Mouse (Mus musculus): ENCODE results near the gene Kti12. TPM values are rescaled to one million over a fixed set of nuclear protein-coding genes. Genes with fewer than 3 reads are reported as not detected.

Gene Kti12
- 10 to 100 TPM; 16.1 to 18.5 TPM for total RNA-seq (2021)
- long read RNA-seq, experiment 1, transcript Kti12-201 (1 exons, 1,629 nt) = major isoform, 25 of 25 reads
- long read RNA-seq, experiment 1, partial matches to known transcripts = 0 of 25 reads
- long read RNA-seq, experiment 1, other reads (novel, unspliced or antisense) = 0 of 25 reads
- long read RNA-seq, experiment 2, transcript Kti12-201 (1 exons, 1,629 nt) = major isoform, 32 of 32 reads
- long read RNA-seq, experiment 2, partial matches to known transcripts = 0 of 32 reads
- long read RNA-seq, experiment 2, other reads (novel, unspliced or antisense) = 0 of 32 reads

DNA sequence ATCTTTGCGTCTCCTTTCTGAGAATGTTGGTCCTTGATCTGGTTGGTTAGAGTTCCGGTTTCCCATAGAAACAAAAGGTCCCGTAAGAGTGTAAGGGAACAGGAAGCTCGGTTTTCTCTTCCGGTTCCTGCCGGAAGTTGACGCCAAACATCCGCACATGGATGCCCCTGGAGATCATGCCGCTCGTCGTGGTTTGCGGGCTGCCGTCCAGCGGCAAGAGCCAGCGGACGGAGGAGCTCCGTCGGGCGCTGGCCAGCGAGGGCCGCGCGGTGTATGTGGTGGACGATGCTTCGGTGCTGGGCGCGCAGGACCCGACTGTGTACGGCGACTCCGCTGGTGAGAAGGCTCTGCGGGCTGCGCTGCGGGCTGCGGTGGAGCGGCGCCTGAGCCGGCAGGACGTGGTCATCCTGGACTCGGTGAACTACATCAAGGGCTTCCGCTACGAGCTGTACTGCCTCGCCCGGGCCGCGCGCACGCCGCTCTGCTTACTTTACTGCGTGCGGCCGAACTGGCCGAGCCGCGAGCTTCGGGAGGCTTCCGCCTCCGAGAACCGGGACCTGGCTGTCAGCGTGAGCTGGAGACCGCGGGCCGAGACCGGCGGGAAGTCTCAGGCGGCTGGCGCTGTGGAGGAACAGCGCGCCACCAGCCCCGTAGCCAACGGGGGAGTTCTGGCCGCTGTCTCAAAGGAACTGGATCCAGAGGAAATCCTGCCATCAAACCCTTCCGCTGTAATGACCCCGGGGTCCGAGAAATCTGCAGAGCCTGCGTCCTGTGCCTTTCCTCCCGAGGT, at the start of gene Kti12:
Gene Kti12, plus strand, starts transcription at position 71 of the 790 bp plus-strand sequence.
- peak; percentile 79 to 91 for DNase-seq (ENCODE audit: low spot score in 2 of 2)

DNA sequence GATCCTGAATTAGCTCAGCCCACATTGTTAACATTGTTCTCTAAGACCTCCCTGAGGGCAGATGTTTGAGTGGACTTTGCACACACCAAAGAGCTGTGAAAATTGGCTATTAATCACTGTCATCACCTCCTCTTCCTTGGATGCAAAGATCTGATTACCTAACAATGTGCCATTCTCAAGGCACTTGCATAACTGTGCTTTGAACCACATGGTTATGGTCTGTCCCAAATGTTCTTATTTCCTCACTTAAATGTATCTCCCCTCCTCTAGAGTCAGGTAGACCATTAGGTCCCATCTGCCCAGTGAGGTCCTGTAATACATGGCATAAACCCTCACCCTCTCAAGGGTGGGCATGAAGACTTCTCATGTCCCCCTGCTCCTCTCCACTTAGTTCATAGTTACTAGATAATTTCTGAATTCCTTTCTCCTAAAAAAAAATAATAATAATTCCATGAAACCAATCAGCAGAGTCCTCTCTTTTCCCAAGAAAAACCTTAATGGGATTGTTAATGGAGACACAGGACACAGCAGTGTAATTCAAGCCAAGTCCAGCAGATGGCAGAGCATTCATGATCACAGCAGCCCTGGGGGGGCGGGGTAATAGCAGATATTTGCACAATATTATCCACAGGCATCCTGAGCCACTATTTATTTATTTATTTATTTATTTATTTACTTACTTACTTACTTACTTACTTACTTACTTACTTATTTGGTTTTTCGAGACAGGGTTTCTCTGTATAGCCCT, 49.3 kb upstream of the Kti12 start:
- peak; percentile 57 to 78 for DNase-seq (ENCODE audit: low spot score in 2 of 2)

DNA sequence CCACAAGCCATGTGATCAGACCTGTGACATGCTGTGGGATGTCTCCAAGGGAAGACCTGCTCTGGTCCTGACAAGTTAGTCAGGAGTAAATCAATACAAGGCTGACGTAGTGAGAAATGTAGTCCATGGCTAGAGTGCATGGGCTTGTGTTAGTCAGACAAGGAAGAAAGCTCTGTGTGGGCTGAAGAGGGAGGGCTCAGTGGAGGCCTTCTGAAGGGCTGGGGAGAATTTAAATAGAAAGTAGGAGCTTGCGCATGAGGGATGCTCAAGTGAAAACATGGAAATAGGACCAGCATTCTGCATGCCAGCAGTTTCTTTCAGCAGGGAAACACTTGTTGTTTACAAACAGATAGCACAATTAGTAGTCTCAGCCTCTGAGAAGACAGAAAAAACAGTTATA, 44.0 kb upstream of the Kti12 start:
- no peak for DNase-seq (ENCODE audit: low spot score in 2 of 2)

DNA sequence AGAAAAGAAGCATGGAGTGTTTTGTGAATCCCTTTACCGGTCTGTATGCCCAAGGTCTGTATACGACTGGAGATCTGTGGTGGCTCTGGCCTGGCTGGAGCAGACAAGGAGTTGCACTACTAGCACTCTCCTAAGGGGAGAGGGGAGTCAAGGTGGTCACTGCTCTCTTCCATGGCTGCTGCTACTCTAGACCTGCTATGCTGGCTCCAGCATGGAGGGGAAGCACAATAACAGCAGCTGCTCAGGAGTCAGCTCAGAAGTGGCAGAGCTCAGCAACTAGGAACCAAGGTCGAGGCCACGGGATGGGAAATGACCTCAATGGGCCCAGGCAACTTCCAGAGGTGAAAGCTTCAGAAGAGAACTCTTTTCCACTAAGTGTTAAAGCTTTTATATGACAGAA, 36.4 kb upstream of the Kti12 start:
- DNase-seq (ENCODE audit: low spot score in 2 of 2) = no peak

DNA sequence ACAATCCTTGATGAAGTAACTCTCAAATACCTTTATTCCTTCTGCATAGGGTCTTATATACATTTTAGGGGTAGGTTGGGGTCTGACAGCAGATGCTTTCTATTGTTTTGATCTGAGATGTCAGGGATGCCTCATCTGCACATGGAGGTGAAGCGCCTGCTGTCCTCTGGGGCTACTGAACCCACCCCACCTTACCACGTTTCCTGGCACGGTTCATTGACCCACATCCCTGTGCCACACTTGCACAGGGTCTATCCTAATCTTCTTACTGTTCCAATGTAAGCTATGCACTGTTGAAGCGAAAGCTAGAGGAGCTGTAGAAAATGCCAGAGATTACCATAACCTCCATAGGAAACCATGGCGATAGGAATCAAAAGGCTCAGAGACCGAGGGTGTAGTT, 36.0 kb upstream of the Kti12 start:
- no peak for DNase-seq (ENCODE audit: low spot score in 2 of 2)

DNA sequence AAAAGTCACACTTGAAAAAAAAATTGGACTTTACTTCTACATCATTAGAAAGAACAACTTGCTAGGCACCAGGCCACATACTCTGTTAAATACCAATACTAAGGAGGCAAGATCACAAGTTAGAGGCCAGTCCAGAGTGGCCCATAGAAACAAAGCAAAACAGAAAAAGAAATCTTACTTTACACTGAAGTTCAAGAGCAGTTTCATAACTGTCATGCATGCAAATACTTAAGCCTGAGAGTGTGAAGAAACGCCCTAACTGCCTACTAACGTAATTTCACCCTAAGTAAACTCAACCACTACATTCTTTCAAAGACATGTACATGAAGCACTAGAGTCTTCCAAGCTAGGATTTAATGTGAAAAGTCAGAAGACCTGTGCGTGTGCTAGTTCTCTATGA, 21.9 kb upstream of the Kti12 start:
- no peak for DNase-seq (ENCODE audit: low spot score in 2 of 2)

DNA sequence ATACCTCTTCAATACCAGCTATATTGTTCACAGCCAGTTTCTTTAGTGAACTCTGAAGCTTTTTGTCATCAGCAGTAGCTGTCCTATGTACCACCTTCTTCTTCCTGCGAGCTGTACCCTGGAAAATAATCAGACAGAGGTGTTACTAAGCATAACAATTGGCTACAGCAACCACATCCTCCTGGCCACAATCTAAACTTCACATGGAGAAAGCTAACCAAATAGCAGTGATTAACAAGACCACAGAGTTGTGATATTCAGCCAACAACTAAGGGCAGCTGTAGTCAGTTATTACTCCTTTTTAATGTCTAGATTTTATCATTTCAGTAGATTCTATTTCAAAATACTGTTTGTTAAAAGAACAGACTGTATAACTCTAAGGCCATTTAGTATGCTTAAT, 21.5 kb upstream of the Kti12 start:
- no peak for DNase-seq (ENCODE audit: low spot score in 2 of 2)

DNA sequence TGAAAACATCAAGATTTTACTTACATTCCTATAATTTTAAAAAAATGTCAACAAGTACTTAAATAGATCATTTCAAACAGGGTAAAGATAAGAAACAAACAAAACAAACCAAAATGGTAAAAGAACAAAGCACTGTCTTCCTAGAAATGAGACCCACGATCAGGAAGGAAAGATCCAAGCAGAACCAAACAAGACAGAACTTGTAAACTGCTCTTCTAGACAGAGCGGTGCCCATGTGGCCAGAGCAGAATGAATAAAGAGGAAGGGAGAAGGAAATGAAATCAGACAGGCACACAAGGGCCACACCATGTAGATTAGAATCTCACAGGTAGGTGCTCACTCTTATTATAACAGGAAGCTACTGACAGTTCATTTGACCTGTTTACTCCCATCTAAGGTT, 20.9 kb upstream of the Kti12 start:
- no peak for DNase-seq (ENCODE audit: low spot score in 2 of 2)

DNA sequence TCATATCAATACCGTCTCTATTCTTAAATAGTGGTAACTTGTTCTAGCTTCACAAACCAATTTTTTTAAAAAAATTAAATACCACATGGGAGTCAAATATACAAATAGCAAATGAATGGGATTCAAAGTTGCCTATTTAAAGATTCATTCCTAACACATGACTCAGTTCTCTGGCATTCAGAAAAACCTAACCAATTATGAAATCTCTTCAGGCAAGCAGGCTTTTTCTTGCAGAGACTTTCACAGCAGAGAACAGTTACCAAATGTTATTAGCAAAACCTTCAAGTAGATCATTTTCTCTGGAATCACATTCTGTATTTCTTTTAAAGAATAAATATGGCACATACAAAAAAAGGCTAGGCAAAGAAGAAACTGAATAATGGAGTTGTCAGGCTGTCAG, 16.9 kb upstream of the Kti12 start:
- no peak for DNase-seq (ENCODE audit: low spot score in 2 of 2)

DNA sequence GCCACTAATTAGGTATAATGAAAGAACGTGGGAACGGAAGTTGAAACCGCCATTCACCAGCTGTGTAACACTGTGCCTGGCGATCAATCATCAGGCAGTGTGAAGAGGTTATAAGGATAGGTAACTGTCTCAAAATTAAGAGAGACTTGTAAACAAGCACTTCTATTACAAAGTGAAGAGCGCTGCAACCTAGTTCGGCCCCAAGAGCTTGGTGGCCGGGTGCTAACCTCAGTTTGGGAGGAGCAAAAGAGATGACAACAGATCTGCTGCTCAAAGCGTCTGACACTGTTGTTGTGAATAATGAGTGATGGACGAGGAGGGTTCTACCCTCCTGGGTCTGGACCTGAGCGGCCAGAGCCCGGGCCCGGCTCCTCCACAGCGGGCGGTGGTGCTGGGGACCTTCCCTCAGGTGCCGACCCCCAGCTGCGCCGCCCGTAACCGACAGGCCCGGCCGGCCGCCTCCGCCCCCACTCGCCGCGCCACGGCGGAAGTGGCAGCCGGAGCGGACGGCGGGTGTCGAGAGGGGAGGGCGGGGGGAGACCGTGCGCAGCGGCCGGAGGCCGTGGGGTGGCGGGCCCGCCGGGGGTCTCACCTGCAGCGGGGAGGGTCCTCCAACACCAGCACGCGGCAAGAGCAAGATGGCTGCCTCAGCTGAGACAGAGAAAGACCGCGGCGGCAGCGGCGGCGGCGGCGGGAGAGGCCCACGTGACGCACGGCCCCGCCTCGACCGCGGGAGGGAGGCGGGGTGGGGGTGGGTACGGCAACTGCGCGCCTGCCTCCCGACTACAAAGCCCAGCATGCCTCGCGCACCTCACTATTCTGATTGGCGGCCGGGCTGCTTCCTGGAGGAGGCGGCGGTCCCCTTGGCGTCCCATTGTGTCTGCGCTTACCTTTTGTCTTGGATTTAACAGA, 14.4 kb upstream of the Kti12 start, which contains the start of gene Btf3l4:
Gene Btf3l4, minus strand, starts transcription at position 699 of the 912 bp plus-strand sequence.
- DNase-seq (ENCODE audit: low spot score in 2 of 2) = peak; percentile 82 to 94

DNA sequence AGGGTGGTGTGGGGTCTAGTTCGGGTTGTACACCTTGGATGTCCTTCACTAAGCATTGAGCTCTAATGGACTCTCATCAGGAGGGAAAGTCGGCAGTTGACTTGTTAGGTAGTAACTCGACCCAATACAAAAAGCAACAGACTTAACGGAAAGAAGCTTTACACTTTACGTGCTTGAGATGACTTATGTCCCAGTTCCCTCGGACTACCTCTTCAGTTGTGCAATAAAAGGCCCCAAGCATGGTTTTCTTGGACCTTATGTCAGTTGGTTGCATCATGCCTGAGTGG, 13.8 kb upstream of the Kti12 start:
- no peak for DNase-seq (ENCODE audit: low spot score in 2 of 2)

DNA sequence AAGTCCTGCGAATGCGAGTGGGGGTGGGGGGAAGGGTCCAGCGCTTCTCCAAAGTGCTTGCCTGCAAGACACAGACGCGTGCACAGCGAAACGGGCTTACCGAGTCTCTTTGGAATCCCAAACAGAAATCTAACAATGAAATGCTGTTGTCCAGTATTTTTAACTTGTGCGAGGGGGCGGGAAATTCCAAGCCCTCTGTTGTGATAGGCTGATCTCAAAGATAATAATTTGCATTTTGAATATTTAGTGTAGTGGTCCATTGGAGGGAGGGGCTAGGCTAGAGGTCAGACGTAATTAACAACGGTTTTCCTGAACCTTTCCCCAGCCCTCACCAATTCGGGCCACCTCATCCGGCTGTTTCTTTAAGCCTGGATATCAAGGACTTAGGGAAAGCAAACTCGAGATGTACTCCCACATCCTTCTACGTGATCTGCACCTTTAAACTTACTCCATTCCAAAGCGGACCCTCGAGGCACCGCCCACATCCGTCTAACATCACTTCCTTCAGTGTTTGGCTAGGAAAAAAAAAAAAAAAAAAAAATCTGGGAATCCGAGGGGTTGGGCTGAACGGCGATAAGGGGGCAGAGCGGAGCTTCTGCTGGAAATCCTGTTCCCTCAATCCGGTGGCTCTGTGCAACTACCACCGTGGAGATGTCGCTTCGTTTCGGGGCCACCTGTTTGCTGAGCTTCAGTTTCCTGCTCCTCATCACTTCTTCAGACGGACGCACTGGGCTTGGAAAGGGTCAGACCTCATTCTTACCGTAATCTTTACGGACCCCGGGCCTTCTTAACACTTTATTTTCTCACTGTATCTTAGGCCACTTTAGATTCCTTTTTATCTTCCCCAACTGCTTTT, 13.2 kb upstream of the Kti12 start, which contains the start of gene Txndc12:
Gene Txndc12, plus strand, starts transcription at position 487 of the 856 bp plus-strand sequence.
- DNase-seq (ENCODE audit: low spot score in 2 of 2) = peak; percentile 81 to 90

DNA sequence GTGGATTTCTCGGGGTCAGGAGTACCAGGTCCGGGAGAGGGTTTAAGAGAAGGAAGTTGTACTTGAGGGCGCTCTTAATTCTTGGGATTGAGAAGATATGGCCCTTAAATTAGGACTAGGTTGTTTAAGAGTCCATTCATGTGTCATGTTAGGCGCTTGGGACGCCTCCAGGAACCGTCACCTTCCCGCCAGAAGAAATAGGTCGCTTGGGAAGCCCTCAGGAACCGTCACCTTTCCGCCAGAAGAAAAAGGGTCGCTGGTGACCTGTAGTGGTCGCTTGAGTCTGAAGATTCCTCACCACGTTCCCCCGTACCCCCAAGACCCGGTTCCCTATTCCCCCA, 12.6 kb upstream of the Kti12 start:
- no peak for DNase-seq (ENCODE audit: low spot score in 2 of 2)

DNA sequence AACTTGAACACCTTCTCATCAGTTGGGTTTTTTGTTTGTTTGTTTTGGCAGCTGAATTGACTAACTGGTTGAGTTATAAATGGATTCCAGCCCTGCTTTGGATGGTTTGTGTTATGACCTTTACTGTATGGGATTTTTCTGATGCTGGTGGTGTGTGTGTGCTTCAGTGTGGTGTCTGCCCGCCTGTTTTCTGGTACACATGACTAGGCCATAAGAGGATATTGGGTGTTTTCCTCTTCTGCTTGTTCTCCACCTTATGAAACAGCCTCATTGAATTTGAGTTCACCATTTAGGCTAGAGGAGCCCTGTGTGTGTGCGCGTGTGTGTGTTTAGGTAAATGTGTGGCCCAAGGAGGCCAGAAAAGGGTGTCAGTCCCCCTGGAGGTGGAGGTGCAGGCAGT, 12.1 kb upstream of the Kti12 start:
- DNase-seq (ENCODE audit: low spot score in 2 of 2) = no peak

DNA sequence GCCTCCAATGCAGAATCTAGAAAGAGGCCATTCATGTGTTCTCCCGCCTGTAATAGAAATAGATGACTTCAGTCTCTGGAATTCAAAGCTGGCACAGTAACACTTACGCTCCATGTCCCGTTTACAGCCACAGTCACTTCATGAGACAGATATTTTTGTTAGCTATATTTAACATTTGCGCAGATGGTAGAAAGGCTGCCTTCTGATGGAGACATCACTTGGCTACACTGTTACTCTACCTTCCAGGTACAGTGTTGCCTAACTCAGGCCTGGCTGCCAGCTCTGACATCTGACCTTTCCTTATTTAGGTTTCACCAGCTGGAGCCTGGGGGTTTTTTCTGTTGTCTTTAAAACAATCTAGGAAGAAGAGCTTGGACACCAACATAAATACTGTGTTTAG, 9.6 kb upstream of the Kti12 start:
- peak in 1 of 2 experiments; percentile 56 for DNase-seq (ENCODE audit: low spot score in 2 of 2)

DNA sequence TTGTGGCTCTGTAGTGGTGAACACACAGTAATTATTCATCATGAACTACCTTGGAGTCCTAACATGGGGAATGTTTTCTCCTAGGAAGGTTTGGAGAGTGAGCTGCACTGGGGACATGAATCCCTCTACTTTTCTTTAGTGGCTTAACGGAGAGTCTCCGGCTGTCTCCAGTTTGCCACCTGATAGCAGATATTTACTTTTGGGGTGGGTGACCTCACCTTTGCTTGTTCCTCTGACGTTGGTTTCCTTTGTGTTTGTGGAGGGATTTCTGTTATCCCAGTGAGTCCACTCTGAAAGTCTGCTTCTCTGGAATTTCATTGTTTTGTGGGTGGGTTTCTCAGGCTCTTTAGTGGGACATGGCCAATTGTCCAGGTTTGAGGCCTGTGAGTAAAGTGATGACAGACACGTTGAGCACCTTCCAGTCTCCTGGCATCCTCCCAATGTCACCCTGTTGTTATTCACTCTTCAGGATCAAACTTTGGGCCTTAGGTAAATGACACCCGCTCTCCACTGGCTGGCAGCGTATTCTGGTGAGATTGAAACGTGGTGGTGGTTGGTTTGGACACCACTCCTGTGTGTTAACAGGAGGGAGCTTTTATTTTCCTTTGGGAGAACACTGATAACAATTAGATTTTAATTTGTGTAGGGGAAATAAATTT, 5.5 kb upstream of the Kti12 start:
- no peak for DNase-seq (ENCODE audit: low spot score in 2 of 2)

DNA sequence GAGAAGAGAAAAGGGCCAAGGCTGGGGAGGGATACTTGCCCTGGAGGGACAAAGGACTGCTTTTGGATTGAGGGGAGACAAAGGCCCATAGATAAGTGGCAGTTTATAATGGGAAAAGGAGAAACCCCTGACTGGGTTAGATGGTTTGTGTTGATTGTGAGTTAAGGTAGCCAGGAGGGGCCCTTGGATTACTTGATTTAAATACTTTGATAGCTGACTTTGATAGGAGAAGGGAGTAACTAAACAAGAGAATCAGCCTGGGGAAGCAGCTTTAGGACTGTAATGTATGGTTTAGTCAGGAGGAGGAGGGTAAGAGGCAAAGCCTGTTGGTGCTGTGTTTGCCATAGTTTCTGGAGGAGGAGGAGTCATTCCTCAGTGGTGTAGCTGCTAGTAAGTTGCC, 4.2 kb upstream of the Kti12 start:
- DNase-seq (ENCODE audit: low spot score in 2 of 2) = no peak

DNA sequence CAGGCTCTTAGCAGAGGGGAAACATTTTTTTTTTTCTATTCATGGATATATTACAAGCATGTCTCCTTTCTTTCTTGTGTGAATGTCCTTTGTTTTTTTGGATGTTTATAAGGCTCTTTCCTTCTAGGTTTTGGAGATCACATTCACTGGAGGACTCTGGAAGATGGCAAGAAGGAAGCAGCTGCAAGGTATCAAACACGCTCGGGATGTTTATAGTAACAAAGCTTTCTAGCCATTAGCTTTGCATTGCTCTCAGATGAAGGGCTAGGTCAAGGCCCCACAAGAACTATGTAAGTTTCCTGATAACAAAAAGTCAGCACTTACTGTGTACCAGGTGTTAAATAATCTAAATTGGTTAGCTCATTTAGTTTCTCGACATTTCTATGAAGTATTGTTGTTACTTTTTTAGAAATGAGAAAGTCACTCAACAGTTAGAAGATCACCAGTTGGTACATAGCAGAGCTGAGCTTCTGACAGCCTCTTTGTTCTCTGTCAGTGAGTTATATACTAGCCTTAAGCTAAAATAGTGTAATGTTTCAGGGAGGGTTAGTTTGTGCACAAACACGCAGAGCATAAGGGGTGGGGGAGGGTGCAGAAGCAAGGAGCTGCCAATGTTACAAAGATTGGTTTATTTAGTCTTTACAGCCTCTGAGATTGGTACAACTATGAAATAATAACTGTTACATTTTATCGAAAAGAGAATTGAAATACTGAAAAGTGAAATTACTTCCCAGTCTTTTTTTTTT, 1.6 kb upstream of the Kti12 start:
- no peak for DNase-seq (ENCODE audit: low spot score in 2 of 2)

DNA sequence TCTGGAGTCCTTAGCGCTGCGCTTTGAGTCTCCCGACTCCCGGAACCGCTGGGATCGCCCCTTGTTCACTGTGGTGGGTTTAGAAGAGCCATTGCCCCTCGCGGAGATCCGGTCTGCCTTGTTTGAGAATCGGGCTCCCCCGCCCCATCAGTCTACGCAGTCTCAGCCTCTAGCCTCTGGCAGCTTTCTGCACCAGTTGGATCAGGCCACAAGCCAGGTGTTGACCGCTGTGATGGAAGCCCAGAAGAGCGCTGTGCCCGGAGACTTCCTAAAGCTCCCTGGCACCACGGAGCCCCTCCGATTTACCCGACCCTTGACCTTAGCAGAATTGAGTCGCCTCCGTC, 892 bp downstream of the Kti12 start, which contains the start of gene A730015C16Rik:
Gene A730015C16Rik, minus strand, starts transcription at position 115 of the 344 bp plus-strand sequence.
- DNase-seq (ENCODE audit: low spot score in 2 of 2) = no peak

All from layer of hippocampus, postnatal 14 days (tissue).